Mouse (Mus musculus) myocyte (in vitro differentiated cells): ENCODE results near the gene Churc1. TPM values are rescaled to one million over a fixed set of nuclear protein-coding genes. Genes with fewer than 3 reads are reported as not detected.

Source experiments
- H3K27me3 ChIP-seq: one replicate; pipeline ENCODE4 v1.6.1; 2011; ENCODE audit not compliant: control insufficient read depth, insufficient read depth, insufficient read length
- H3K36me3 ChIP-seq: one replicate; pipeline ENCODE4 v1.6.1; 2011; ENCODE audit not compliant: control insufficient read depth, insufficient read depth
- H3K4me2 ChIP-seq: one replicate; pipeline ENCODE4 v1.6.1; 2011; ENCODE audit warnings: low read depth, control low read depth
- H3K4me3 ChIP-seq: one replicate; pipeline ENCODE4 v1.5.1; 2011; ENCODE audit warnings: mild to moderate bottlenecking, control low read depth, moderate library complexity
- H3K79me2 ChIP-seq: one replicate; pipeline ENCODE4 v1.6.1; 2011; ENCODE audit not compliant: control insufficient read depth, insufficient read depth
- H3ac ChIP-seq: one replicate; pipeline ENCODE4 v1.6.1; 2011; ENCODE audit not compliant: control insufficient read depth, insufficient read length
- CEBPB ChIP-seq: IDR thresholded peaks from 2 replicates; pipeline ENCODE4 v1.6.1; 2011; ENCODE audit warnings: mild to moderate bottlenecking, moderate library complexity; ENCODE audit not compliant: poor library complexity, insufficient read depth, severe bottlenecking
- E2F4 ChIP-seq: IDR thresholded peaks from one replicate; pipeline ENCODE4 v1.6.1; 2011; ENCODE audit warnings: mild to moderate bottlenecking, control low read depth, moderate library complexity; ENCODE audit not compliant: insufficient read depth
- MAX ChIP-seq: IDR thresholded peaks from one replicate; pipeline ENCODE4 v1.6.1; 2011; ENCODE audit warnings: low read depth, mild to moderate bottlenecking, control low read depth
- MYOD1 ChIP-seq, 3 experiments: IDR thresholded peaks; one replicate each; pipeline ENCODE4 v1.6.1; 2011; ENCODE audit warnings: control low read depth in 2 of 3, low read depth in 2 of 3, mild to moderate bottlenecking in 2 of 3, moderate library complexity in 1 of 3; ENCODE audit not compliant: insufficient read length in 2 of 3, control insufficient read depth in 1 of 3
- MYOG ChIP-seq, 3 experiments: IDR thresholded peaks; one replicate each; pipeline ENCODE4 v1.6.1; 2011; ENCODE audit warnings: control low read depth in 2 of 3, low read depth in 2 of 3, mild to moderate bottlenecking in 2 of 3; ENCODE audit not compliant: insufficient read length in 2 of 3, control insufficient read depth in 1 of 3, insufficient read depth in 1 of 3
- POLR2A ChIP-seq: IDR thresholded peaks from one replicate; pipeline ENCODE4 v1.6.1; 2011; ENCODE audit warnings: low read depth, mild to moderate bottlenecking, control low read depth, moderate library complexity; ENCODE audit not compliant: insufficient read length
- POLR2AphosphoS2 ChIP-seq: IDR thresholded peaks from one replicate; pipeline ENCODE4 v1.6.1; 2011; ENCODE audit warnings: low read depth, control low read depth; ENCODE audit not compliant: insufficient read length
- REST ChIP-seq: IDR thresholded peaks from one replicate; pipeline ENCODE4 v1.6.1; 2011; ENCODE audit warnings: mild to moderate bottlenecking, control low read depth, moderate library complexity; ENCODE audit not compliant: insufficient read depth, insufficient read length
- SRF ChIP-seq: IDR thresholded peaks from one replicate; pipeline ENCODE4 v1.6.1; 2011; ENCODE audit warnings: low read depth; ENCODE audit not compliant: control insufficient read depth, insufficient read length
- TCF12 ChIP-seq: IDR thresholded peaks from one replicate; pipeline ENCODE4 v1.6.1; 2011; ENCODE audit warnings: mild to moderate bottlenecking, control low read depth; ENCODE audit not compliant: poor library complexity, insufficient read depth, severe bottlenecking
- TCF3 ChIP-seq: IDR thresholded peaks from one replicate; pipeline ENCODE4 v1.6.1; 2011; ENCODE audit warnings: low read depth, control low read depth; ENCODE audit not compliant: insufficient read length
- USF1 ChIP-seq: IDR thresholded peaks from one replicate; pipeline ENCODE4 v1.6.1; 2011; ENCODE audit warnings: low read depth, mild to moderate bottlenecking, control low read depth, moderate library complexity
- polyA plus RNA-seq: library from polyadenylated mRNA; unstranded; fragments of >200 nt; fragmentation: generic; extraction: Trizol; gene quantifications from one replicate; pipeline ENCODE4 v1.2.1, GENCODE M21; 2012; ENCODE audit warnings: missing spikeins

Churc1 gene
- polyA plus RNA-seq, 1 experiment = 73.6 TPM

- H3K4me2 ChIP-seq = no peak overlapping the region
- no peaks in the 10 kb centered on the region for H3K36me3 ChIP-seq
- no peak overlapping the region for H3K4me3 ChIP-seq
- H3K27me3 ChIP-seq = peaks cover 10% of the 10 kb centered on the region
- TF ChIP-seq MYOG (IDR thresholded peaks at IDR 0.05; ENCODE audit: control insufficient read depth in 1 of 3, insufficient read depth in 1 of 3, insufficient read length in 2 of 3, low read depth in 2 of 3) = no peak
- no peak for TF ChIP-seq TCF3
- TF ChIP-seq POLR2AphosphoS2 = no peak
- no peak for TF ChIP-seq REST
- no peak for TF ChIP-seq USF1
- no peak for TF ChIP-seq CEBPB
- no peak for TF ChIP-seq POLR2A
- TF ChIP-seq TCF12 = no peak
- no peak for TF ChIP-seq MAX
- no peak for TF ChIP-seq E2F4
- no peak for TF ChIP-seq MYOD1 (IDR thresholded peaks at IDR 0.05; ENCODE audit: control insufficient read depth in 1 of 3, insufficient read length in 2 of 3, low read depth in 2 of 3)
- TF ChIP-seq SRF = no peak
- no peak overlapping the region for H3ac ChIP-seq
- H3K79me2 ChIP-seq = no peaks in the 10 kb centered on the region
Observed at GRCm38 (mm10) chr12:76817176-76817575, 51.8 kb downstream of the Churc1 start.

DNA sequence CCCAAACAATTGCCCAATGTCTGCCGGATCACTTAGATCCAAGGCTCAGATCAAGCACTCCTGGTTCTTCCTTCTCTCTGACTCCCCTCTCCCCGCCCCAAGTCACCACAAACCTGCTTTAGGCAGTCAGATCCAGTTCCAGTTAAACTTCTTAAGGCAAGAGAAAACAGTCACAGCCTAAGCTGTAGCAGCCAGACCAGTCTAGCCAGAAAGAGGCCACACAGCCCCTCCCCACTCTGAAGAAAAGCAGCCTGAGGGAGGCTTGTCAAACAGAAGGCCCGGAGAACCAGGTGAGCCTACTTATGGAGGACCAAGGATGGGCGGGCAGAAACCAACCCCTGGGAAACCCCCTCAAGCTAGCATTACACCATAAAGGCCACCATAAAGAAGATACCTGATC, 52.8 kb downstream of the Churc1 start:
- Histone ChIP-seq H3K27me3 (peaks cover 18% of the 10 kb centered on the region), H3K4me3 (no peak overlapping the region), H3K4me2 (no peak overlapping the region), H3K36me3 (no peaks in the 10 kb centered on the region), H3ac (no peak overlapping the region), H3K79me2 (no peaks in the 10 kb centered on the region)
- no peak for TF ChIP-seq TCF3
- TF ChIP-seq USF1 = no peak
- no peak for TF ChIP-seq MAX
- TF ChIP-seq SRF = no peak
- no peak for TF ChIP-seq POLR2A
- TF ChIP-seq REST = no peak
- no peak for TF ChIP-seq TCF12
- TF ChIP-seq MYOD1 (IDR thresholded peaks at IDR 0.05; ENCODE audit: control insufficient read depth in 1 of 3, insufficient read length in 2 of 3, low read depth in 2 of 3) = no peak
- no peak for TF ChIP-seq CEBPB

- Histone ChIP-seq H3K27me3 (peaks cover 13% of the 10 kb centered on the region), H3ac (no peak overlapping the region)
Observed at GRCm38 (mm10) chr12:76818908-76819307, 53.6 kb downstream of the Churc1 start.

DNA sequence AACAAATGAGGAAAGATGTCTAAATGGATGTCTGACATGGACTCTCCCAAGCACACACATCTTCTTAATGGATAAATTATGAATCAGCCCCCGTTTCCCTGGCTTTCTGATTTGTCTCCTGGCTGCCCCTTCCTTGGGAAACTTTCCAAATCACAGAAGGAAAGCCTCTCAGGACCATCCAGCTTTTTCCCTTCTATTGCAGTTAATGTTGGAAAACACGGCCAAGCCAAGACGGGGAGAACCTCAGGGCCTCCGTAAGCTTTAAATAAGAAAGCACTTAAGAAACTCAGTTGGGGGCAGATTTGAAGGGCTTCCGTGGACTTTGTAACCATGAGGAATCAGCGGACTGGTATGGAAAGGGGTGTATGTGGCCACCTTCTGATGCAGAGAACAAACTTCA, 54.5 kb downstream of the Churc1 start:
- Histone ChIP-seq H3K36me3 (no peaks in the 10 kb centered on the region), H3K79me2 (no peaks in the 10 kb centered on the region), H3ac (no peak overlapping the region), H3K27me3 (peaks cover 17% of the 10 kb centered on the region), H3K4me2 (no peak overlapping the region), H3K4me3 (no peak overlapping the region)
- TF ChIP-seq MYOG (IDR thresholded peaks at IDR 0.05; ENCODE audit: control insufficient read depth in 1 of 3, insufficient read depth in 1 of 3, insufficient read length in 2 of 3, low read depth in 2 of 3) (no peak), POLR2A (no peak), TCF3 (no peak), MYOD1 (IDR thresholded peaks at IDR 0.05; ENCODE audit: control insufficient read depth in 1 of 3, insufficient read length in 2 of 3, low read depth in 2 of 3) (no peak), REST (no peak), USF1 (no peak), TCF12 (no peak), POLR2AphosphoS2 (no peak), E2F4 (no peak), CEBPB (no peak), MAX (no peak), SRF (no peak)

More at GRCm38 (mm10) chr12:76818908-76819307, 53.6 kb downstream of the Churc1 start:
- no peak overlapping the region for H3K4me3 ChIP-seq
- TF ChIP-seq REST (no peak), POLR2AphosphoS2 (no peak), POLR2A (no peak), TCF12 (no peak), MYOD1 (IDR thresholded peaks at IDR 0.05; ENCODE audit: control insufficient read depth in 1 of 3, insufficient read length in 2 of 3, low read depth in 2 of 3) (no peak), TCF3 (no peak), E2F4 (no peak)
- no peaks in the 10 kb centered on the region for H3K36me3 ChIP-seq
- H3K79me2 ChIP-seq = no peaks in the 10 kb centered on the region
- H3K4me2 ChIP-seq = no peak overlapping the region

DNA sequence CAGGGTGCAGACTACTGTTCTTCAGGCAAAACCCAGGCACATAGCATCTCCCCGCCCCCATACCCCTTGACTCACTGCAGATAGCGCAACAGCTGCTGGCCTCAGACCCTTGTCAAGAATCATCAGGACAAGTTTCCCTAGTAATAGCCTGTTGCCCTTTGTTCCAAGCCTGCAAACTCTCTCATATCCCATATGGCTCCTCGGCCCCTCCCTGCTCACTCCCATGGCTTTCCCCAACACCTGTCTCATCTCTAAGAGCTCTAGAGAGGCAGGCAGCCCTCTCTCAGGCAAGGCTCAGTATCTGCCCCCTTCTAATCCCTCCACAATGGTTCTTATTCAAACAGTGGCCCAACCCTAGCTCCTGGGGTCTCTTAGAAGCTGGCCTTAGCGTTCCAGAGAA, 55.3 kb downstream of the Churc1 start:
- H3K36me3 ChIP-seq = no peaks in the 10 kb centered on the region
- no peak overlapping the region for H3K4me3 ChIP-seq
- H3ac ChIP-seq = no peak overlapping the region
- TF ChIP-seq CEBPB (no peak), USF1 (no peak), POLR2A (no peak), MAX (no peak), TCF12 (no peak), E2F4 (no peak), POLR2AphosphoS2 (no peak), REST (no peak), TCF3 (no peak), MYOD1 (IDR thresholded peaks at IDR 0.05; ENCODE audit: control insufficient read depth in 1 of 3, insufficient read length in 2 of 3, low read depth in 2 of 3) (no peak), MYOG (IDR thresholded peaks at IDR 0.05; ENCODE audit: control insufficient read depth in 1 of 3, insufficient read depth in 1 of 3, insufficient read length in 2 of 3, low read depth in 2 of 3) (no peak), SRF (no peak)
- peaks cover 17% of the 10 kb centered on the region for H3K27me3 ChIP-seq
- no peak overlapping the region for H3K4me2 ChIP-seq
- H3K79me2 ChIP-seq = no peaks in the 10 kb centered on the region
